Mouse (Mus musculus) hindbrain, embryonic 13.5 days (tissue): ENCODE results near the gene BC035947. TPM values are rescaled to one million over a fixed set of nuclear protein-coding genes. Genes with fewer than 3 reads are reported as not detected.

Experiments
- polyA plus RNA-seq: library from polyadenylated mRNA; unstranded; fragments of >200 nt; fragmentation: Nextera tagmentation; extraction: Ambion mirVana; gene quantifications from 2 replicates; pipeline ENCODE4 v1.2.1, GENCODE M21; 2015

The BC035947 gene
- polyA plus RNA-seq, 1 experiment from 2014 or later = 0.82 TPM

Other genes starting within 250 kb of the BC035947 start
- 1.2 and 2.0 TPM in 2 replicates for gene Sgpp2, start 201.8 kb downstream of the BC035947 start, polyA plus RNA-seq
- 143 and 144 TPM in 2 replicates for gene Farsb, start 23.3 kb downstream of the BC035947 start, polyA plus RNA-seq
- gene Mogat1, start 1.2 kb downstream of the BC035947 start, polyA plus RNA-seq = 0.79 TPM in 1 of 2 replicates, not detected in the other
- gene Acsl3, start 145.7 kb upstream of the BC035947 start, polyA plus RNA-seq = 73.3 and 78.5 TPM in 2 replicates
- 2.6 and 2.9 TPM in 2 replicates for gene Utp14b, start 145.9 kb upstream of the BC035947 start, polyA plus RNA-seq